Mouse (Mus musculus) kidney, adult 8-10 months (tissue): ENCODE measurements around the gene Plg.

ENCODE experiments used
- DNase-seq, 2 experiments: peaks; one replicate each; pipeline ENCODE4 v3.0.0; 2022

Plg gene

DNA sequence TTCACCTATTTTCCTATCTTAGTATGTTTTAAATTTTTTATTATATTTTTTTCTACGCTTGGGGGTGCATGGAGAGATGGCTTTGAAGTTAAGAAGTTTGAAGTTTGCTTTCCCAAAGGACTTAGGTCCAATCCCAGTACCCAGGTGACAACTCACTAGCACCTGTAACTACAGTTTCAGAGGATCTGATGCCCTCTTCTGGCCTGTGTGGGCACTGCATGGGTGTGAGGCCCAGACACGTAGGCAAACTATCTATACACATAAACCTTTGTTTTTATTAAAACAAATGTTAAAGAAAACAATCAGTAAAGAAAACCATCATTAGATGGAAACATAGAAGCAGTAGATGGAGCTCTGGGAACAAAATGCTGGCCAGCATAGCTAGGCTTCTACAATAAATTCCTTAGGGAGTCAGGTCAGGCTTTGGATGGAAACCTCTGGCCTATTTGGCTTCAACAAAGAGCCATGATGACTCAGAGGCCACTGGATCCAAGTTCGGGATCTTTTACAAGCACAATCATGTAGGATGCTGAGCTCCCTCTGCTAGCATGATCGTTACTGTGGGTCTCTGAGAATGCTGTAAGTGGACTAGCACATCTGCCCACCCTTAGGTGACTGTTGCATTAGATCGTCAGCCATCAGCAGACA, 76.9 kb downstream of the Plg start:
- peak in 1 of 2 experiments; percentile 60 for DNase-seq

DNA sequence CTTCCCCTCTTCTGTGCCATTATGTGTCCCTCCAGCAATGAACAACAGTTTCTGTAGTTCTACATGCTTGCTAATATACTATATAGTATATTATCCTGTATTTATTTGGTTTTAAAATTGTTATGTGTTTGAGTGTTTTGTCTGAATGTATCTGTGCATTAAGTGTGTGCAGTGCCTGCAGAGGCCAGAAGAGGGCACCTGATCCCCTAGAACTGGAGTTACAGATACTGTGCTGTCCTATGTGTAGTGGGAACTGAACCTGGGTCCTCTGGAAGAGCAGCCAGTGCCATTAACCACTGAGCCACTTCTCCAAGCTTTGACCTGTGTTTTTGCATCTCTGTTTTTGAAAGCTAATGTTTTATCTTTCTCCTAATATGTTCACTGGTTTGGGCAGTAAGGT, 82.8 kb downstream of the Plg start:
- no peak for DNase-seq

DNA sequence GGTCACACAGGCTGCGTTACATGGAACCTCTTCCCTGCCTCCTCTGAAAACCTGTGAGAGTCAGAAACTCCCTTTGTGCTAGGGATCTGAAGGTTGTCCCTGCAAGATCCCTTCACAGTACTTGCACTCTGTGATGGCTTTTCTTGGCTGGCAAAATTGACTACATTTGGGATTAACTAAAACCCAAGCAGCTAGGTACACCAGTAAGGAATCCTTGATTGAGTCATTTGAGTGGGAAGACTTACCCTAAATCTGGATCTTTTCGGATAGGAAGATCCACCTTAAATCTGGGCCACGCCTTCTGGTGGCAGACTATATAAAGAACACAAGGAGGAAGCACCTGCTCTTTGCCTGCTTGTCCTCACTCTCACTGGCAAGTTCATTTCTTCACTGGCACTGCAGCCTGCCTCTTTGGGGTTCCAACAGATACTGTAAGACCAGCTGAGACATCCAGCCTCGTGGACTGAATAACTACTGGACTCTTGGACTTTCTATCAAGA, 88.1 kb downstream of the Plg start:
- DNase-seq = no peak

DNA sequence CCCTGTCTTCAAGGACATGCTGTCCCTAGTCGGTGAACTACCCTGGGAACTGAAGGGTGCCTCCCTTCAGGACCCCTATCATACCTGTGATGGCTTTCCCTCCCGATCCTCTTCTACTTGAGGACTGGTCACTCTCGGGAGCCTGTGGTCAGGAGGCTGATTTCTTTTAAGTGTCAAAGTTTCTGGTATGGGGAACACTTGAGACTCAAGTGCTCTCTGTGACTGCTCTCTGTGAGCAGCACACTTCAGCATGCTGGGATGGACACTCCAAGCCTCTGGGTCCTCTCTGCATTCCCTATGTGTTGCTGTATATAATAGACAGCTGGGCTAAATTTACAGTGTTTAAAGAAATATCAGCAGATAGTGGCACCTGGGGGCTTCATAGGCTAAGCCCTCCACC, 89.2 kb downstream of the Plg start:
- no peak for DNase-seq

DNA sequence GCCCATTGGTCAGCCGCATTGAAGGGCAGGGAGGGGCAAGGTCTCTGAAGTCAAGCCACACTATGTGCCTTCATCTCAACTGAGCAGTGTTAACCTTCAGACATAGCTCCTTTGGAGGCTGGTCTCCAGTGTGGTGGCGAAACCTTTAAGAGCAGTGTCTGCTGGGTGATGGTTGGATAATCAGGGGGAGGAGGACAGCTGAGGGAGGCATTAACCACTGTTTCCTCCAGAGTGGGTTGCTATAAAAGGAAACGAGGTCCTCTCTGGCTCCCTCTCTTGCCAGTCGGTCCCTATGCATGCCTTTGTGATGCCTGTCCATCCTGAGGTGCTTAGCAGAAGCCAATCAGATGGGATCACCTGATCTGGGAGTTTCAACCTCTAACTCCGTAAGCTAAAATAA, 90.3 kb downstream of the Plg start:
- DNase-seq = no peak
